Mouse (Mus musculus): ENCODE measurements around the gene Zfp326. TPM values are rescaled to one million over a fixed set of nuclear protein-coding genes. Genes with fewer than 3 reads are reported as not detected.

Gene Zfp326
- polyA plus RNA-seq, 1 experiment from 2014 or later = 29.2 TPM

GRCm38 (mm10) chr5:105911498-105911897 lies 35.1 kb downstream of the Zfp326 start:
- H3K27me3 ChIP-seq = no peaks in the 10 kb centered on the region
- ATAC-seq (replicated peaks; ENCODE audit: insufficient number of reproducible peaks, insufficient read depth, low FRiP score, low read depth) = no peak; the same call in 1 of the 2 replicates

GRCm38 (mm10) chr5:105917398-105917797 lies 41.0 kb downstream of the Zfp326 start:
- Histone ChIP-seq H3K27ac (no peak overlapping the region), H3K27me3 (no peaks in the 10 kb centered on the region), H3K4me2 (no peak overlapping the region), H3K4me1 (replicated peaks) (no peaks in the 10 kb centered on the region; the same call in 1 of the 2 replicates), H3K36me3 (peaks cover 49% of the 10 kb centered on the region), H3K9me3 (replicated peaks) (no peaks in the 10 kb centered on the region), H3K4me3 (no peak overlapping the region), H3K9ac (no peak overlapping the region)
- ATAC-seq (replicated peaks; ENCODE audit: insufficient number of reproducible peaks, insufficient read depth, low FRiP score, low read depth) = no peak; the same call in 1 of the 2 replicates
- WGBS = 62% methylated on average over 3 of the region's 3 CpGs

More at GRCm38 (mm10) chr5:105911498-105911897, 35.1 kb downstream of the Zfp326 start:
- no peaks in the 10 kb centered on the region; the same call in 1 of the 2 replicates for H3K4me1 ChIP-seq (replicated peaks)
- peaks cover 64% of the 10 kb centered on the region for H3K36me3 ChIP-seq
- 52% methylated on average over 5 of the region's 5 CpGs for WGBS
- H3K4me3 ChIP-seq = no peak overlapping the region
- H3K9ac ChIP-seq = no peak overlapping the region
- no peak overlapping the region for H3K27ac ChIP-seq
- no peak overlapping the region for H3K4me2 ChIP-seq
- no peaks in the 10 kb centered on the region for H3K9me3 ChIP-seq (replicated peaks)

GRCm38 (mm10) chr5:105918289-105918688 lies 41.9 kb downstream of the Zfp326 start:
- Histone ChIP-seq H3K4me3 (no peak overlapping the region), H3K27ac (no peak overlapping the region), H3K9ac (no peak overlapping the region), H3K36me3 (peaks cover 41% of the 10 kb centered on the region), H3K4me2 (no peak overlapping the region), H3K4me1 (replicated peaks) (no peaks in the 10 kb centered on the region; the same call in 1 of the 2 replicates), H3K27me3 (no peaks in the 10 kb centered on the region), H3K9me3 (replicated peaks) (no peaks in the 10 kb centered on the region)
- WGBS = 87% methylated on average over 6 of the region's 6 CpGs
- ATAC-seq (replicated peaks; ENCODE audit: insufficient number of reproducible peaks, insufficient read depth, low FRiP score, low read depth) = no peak

GRCm38 (mm10) chr5:105922818-105923487 lies 46.6 kb downstream of the Zfp326 start:
- no peaks in the 10 kb centered on the region for H3K27me3 ChIP-seq
- H3K4me3 ChIP-seq = no peak overlapping the region
- ATAC-seq (replicated peaks; ENCODE audit: insufficient number of reproducible peaks, insufficient read depth, low FRiP score, low read depth) = no peak
- no peaks in the 10 kb centered on the region for H3K4me1 ChIP-seq (replicated peaks)
- H3K9me3 ChIP-seq (replicated peaks) = no peaks in the 10 kb centered on the region
- no peak overlapping the region for H3K4me2 ChIP-seq
- 77% methylated on average over 12 of the region's 12 CpGs for WGBS
- no peak overlapping the region for H3K27ac ChIP-seq
- H3K36me3 ChIP-seq = peaks cover 13% of the 10 kb centered on the region
- no peak overlapping the region for H3K9ac ChIP-seq

GRCm38 (mm10) chr5:105924347-105924746 lies 48.0 kb downstream of the Zfp326 start:
- no peaks in the 10 kb centered on the region for H3K9me3 ChIP-seq (replicated peaks)
- no peaks in the 10 kb centered on the region for H3K27me3 ChIP-seq
- no peak for ATAC-seq (replicated peaks; ENCODE audit: insufficient number of reproducible peaks, insufficient read depth, low FRiP score, low read depth)
- no peaks in the 10 kb centered on the region for H3K4me1 ChIP-seq (replicated peaks)
- H3K27ac ChIP-seq = no peak overlapping the region
- H3K36me3 ChIP-seq = peaks cover 3% of the 10 kb centered on the region; the same call in 1 of the 2 replicates
- 83% methylated on average over 8 of the region's 8 CpGs for WGBS
- no peak overlapping the region for H3K9ac ChIP-seq
- no peak overlapping the region for H3K4me3 ChIP-seq
- H3K4me2 ChIP-seq = no peak overlapping the region

- no peak for ATAC-seq (replicated peaks; ENCODE audit: insufficient number of reproducible peaks, insufficient read depth, low FRiP score, low read depth)
Observed at GRCm38 (mm10) chr5:105925568-105926255, 49.3 kb downstream of the Zfp326 start.

GRCm38 (mm10) chr5:105930282-105930681 lies 53.9 kb downstream of the Zfp326 start:
- Histone ChIP-seq H3K4me1 (replicated peaks) (no peaks in the 10 kb centered on the region), H3K9me3 (replicated peaks) (no peaks in the 10 kb centered on the region), H3K9ac (no peak overlapping the region), H3K36me3 (peaks cover 7% of the 10 kb centered on the region), H3K4me3 (no peak overlapping the region), H3K27ac (no peak overlapping the region), H3K27me3 (no peaks in the 10 kb centered on the region), H3K4me2 (no peak overlapping the region)
- WGBS = 27% methylated on average over 3 of the region's 3 CpGs
- no peak for ATAC-seq (replicated peaks; ENCODE audit: insufficient number of reproducible peaks, insufficient read depth, low FRiP score, low read depth)

More at GRCm38 (mm10) chr5:105925568-105926255, 49.3 kb downstream of the Zfp326 start:
- Histone ChIP-seq H3K36me3 (no peaks in the 10 kb centered on the region; the same call in 1 of the 2 replicates), H3K9me3 (replicated peaks) (no peaks in the 10 kb centered on the region), H3K9ac (no peak overlapping the region), H3K4me1 (replicated peaks) (no peaks in the 10 kb centered on the region), H3K4me2 (no peak overlapping the region), H3K4me3 (no peak overlapping the region), H3K27ac (no peak overlapping the region), H3K27me3 (no peaks in the 10 kb centered on the region)
- 64% methylated on average over 14 of the region's 14 CpGs for WGBS

- no peak overlapping the region for H3K9ac ChIP-seq
- peaks cover 7% of the 10 kb centered on the region for H3K36me3 ChIP-seq
- WGBS = 92% methylated on average over 1 of the region's 1 CpGs
- H3K4me3 ChIP-seq = no peak overlapping the region
- H3K9me3 ChIP-seq (replicated peaks) = no peaks in the 10 kb centered on the region
- no peaks in the 10 kb centered on the region for H3K27me3 ChIP-seq
- H3K27ac ChIP-seq = no peak overlapping the region
- no peak for ATAC-seq (replicated peaks; ENCODE audit: insufficient number of reproducible peaks, insufficient read depth, low FRiP score, low read depth)
- H3K4me2 ChIP-seq = no peak overlapping the region
- no peaks in the 10 kb centered on the region for H3K4me1 ChIP-seq (replicated peaks)
Observed at GRCm38 (mm10) chr5:105932392-105932791, 56.0 kb downstream of the Zfp326 start.

GRCm38 (mm10) chr5:105941951-105942350 lies 65.6 kb downstream of the Zfp326 start:
- no peaks in the 10 kb centered on the region for H3K36me3 ChIP-seq
- H3K4me2 ChIP-seq = no peak overlapping the region
- H3K9ac ChIP-seq = no peak overlapping the region
- no peak overlapping the region for H3K27ac ChIP-seq
- no peak for ATAC-seq (replicated peaks; ENCODE audit: insufficient number of reproducible peaks, insufficient read depth, low FRiP score, low read depth)
- H3K4me3 ChIP-seq = no peak overlapping the region
- no peaks in the 10 kb centered on the region for H3K9me3 ChIP-seq (replicated peaks)
- H3K4me1 ChIP-seq (replicated peaks) = no peaks in the 10 kb centered on the region; the same call in 1 of the 2 replicates
- H3K27me3 ChIP-seq = no peaks in the 10 kb centered on the region
- WGBS = 59% methylated on average over 2 of the region's 2 CpGs
